Mouse (Mus musculus) heart, embryonic 16.5 days (tissue): ENCODE measurements around the gene Gnptg. TPM values are rescaled to one million over a fixed set of nuclear protein-coding genes. Genes with fewer than 3 reads are reported as not detected.
"Not testable (repeated sequence)": the region's sequence is repeated elsewhere in the genome, so short reads cannot be mapped to it uniquely, and the experiment has no call there.

Experiments
- ATAC-seq: fragments of 200-750 bp; cut with Nextera tagmentation; replicated peaks from 2 replicates; pipeline ENCODE4 v1.8.0; 2017; ENCODE audit warnings: moderate number of reproducible peaks; ENCODE audit not compliant: insufficient read depth, low FRiP score; ENCODE audit errors: extremely low read depth
- H3K27ac ChIP-seq: fragments of 300-500 bp; sonication (generic); 2 replicates; pipeline ENCODE4 v1.5.1; 2014; ENCODE audit warnings: mild to moderate bottlenecking, low read length, control low read depth, moderate library complexity
- H3K27me3 ChIP-seq: fragments of 300-500 bp; sonication (generic); 2 replicates; pipeline ENCODE4 v1.6.1; 2014; ENCODE audit warnings: low read length, mixed read lengths; ENCODE audit not compliant: control insufficient read depth, insufficient read depth
- H3K36me3 ChIP-seq: fragments of 300-500 bp; sonication (generic); 2 replicates; pipeline ENCODE4 v1.6.1; 2014; ENCODE audit not compliant: control insufficient read depth, insufficient read depth
- H3K4me1 ChIP-seq: fragments of 300-500 bp; sonication (generic); 2 replicates; pipeline ENCODE4 v1.6.1; 2014; ENCODE audit warnings: low read length, mixed read lengths; ENCODE audit not compliant: control insufficient read depth, insufficient read depth
- H3K4me2 ChIP-seq: fragments of 300-500 bp; sonication (generic); 2 replicates; pipeline ENCODE4 v1.6.1; 2014; ENCODE audit warnings: low read depth, mild to moderate bottlenecking, control low read depth, low read length
- H3K4me3 ChIP-seq: fragments of 300-500 bp; sonication (generic); 2 replicates; pipeline ENCODE4 v1.5.1; 2014; ENCODE audit warnings: mild to moderate bottlenecking, control low read depth, low read length
- H3K9ac ChIP-seq: fragments of 300-500 bp; sonication (generic); 2 replicates; pipeline ENCODE4 v1.6.1; 2014; ENCODE audit warnings: low read length, control low read depth
- H3K9me3 ChIP-seq: fragments of 300-500 bp; sonication (generic); replicated peaks from 2 replicates; pipeline ENCODE4 v1.6.1; 2016; ENCODE audit warnings: low read length; ENCODE audit not compliant: control insufficient read depth
- WGBS: fragments of 180-500 bp; shearing (Covaris S2); extraction: QIAGEN DNeasy Blood & Tissue Kit; methylation state at CpG from one replicate; pipeline ENCODE4 v1.1.7; 2014; 5-methylcytosine and 5-hydroxymethylcytosine counted together
- polyA plus RNA-seq: library from polyadenylated mRNA; unstranded; fragments of >200 nt; fragmentation: Nextera tagmentation; extraction: Ambion mirVana; gene quantifications from 2 replicates; pipeline ENCODE4 v1.2.1, GENCODE M21; 2015

Gnptg gene
- polyA plus RNA-seq, 1 experiment from 2014 or later: 23.8 TPM

DNA sequence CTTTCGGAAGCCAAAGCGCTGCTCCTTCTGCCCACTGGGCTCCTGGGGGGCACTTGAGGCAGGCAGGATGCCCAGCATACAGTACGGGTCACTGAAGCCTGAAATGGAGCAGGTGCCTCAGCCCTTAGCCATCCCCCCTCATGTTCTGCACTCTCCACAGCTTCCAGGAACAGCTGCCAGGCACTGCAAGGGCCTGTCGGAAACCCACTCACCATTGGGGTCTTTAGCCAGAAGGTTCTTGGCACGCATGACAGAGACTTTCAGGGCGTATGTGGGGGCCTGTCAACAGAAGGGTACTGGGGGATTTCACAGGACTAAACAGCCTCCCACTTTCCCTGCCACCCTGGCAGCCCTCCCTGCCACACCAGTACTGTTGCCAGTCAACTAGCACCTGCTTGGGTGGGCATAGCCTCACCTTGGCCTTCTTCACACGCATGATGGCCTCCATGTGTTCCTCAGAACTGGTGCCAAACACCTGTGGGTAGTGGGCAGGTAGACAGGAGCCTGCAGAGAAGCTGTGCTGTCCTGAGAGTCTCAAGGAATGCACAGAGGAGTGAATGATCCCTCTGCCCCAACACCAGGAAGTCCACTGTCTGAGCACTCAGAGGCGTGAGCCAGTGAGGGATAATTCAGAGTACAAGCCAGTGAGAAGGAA, 10.4 kb upstream of the Gnptg start:
- WGBS: 75% methylated on average over 8 of the region's 8 CpGs
- no peak for ATAC-seq
- Histone ChIP-seq H3K27me3 (peaks cover 29% of the 10 kb centered on the region), H3K9ac (no peak overlapping the region), H3K9me3 (no peaks in the 10 kb centered on the region), H3K4me2 (no peak overlapping the region), H3K36me3 (no peaks in the 10 kb centered on the region), H3K27ac (no peak overlapping the region), H3K4me1 (no peaks in the 10 kb centered on the region), H3K4me3 (no peak overlapping the region)

- Histone ChIP-seq H3K9me3 (no peaks in the 10 kb centered on the region), H3K27ac (no peak overlapping the region), H3K4me1 (no peaks in the 10 kb centered on the region), H3K4me3 (no peak overlapping the region; the same call in 1 of the 2 replicates), H3K4me2 (peak overlapping the region; percentile 15; the same call in 1 of the 2 replicates), H3K36me3 (peaks cover 7% of the 10 kb centered on the region), H3K9ac (no peak overlapping the region), H3K27me3 (peaks cover 12% of the 10 kb centered on the region; the same call in 1 of the 2 replicates)
- 62% methylated on average over 18 of the region's 18 CpGs for WGBS
- ATAC-seq: no peak
Measured at GRCm38 (mm10) chr17:25248033-25248750, 8.3 kb upstream of the Gnptg start.

- peaks cover 12% of the 10 kb centered on the region for H3K4me1 ChIP-seq
- no peak overlapping the region for H3K9ac ChIP-seq
- H3K4me2 ChIP-seq: no peak overlapping the region
- no peak for ATAC-seq
- WGBS: 84% methylated on average over 16 of the region's 16 CpGs
- H3K4me3 ChIP-seq: no peak overlapping the region
- 0 out of 2 replicates have a peak, but pooled peaks cover 7% of the 10 kb centered on the region for H3K27me3 ChIP-seq
- no peak overlapping the region for H3K27ac ChIP-seq
- no peaks in the 10 kb centered on the region for H3K9me3 ChIP-seq
- H3K36me3 ChIP-seq: peaks cover 17% of the 10 kb centered on the region
Measured at GRCm38 (mm10) chr17:25244239-25244638, 4.3 kb upstream of the Gnptg start.

- no peak for ATAC-seq
- Histone ChIP-seq H3K4me3 (no peak overlapping the region), H3K4me2 (no peak overlapping the region), H3K9me3 (no peaks in the 10 kb centered on the region), H3K27ac (no peak overlapping the region), H3K27me3 (0 out of 2 replicates have a peak, but pooled peaks cover 5% of the 10 kb centered on the region), H3K9ac (no peak overlapping the region), H3K36me3 (peaks cover 17% of the 10 kb centered on the region), H3K4me1 (peaks cover 14% of the 10 kb centered on the region)
- WGBS: 88% methylated on average over 11 of the region's 11 CpGs
Measured at GRCm38 (mm10) chr17:25243131-25243780, 3.3 kb upstream of the Gnptg start.

GRCm38 (mm10) chr17:25235635-25236034, 4.3 kb downstream of the Gnptg start:
- H3K9ac ChIP-seq: no peak overlapping the region
- no peak for ATAC-seq
- H3K36me3 ChIP-seq: peaks cover 17% of the 10 kb centered on the region
- H3K9me3 ChIP-seq: no peaks in the 10 kb centered on the region
- H3K27ac ChIP-seq: no peak overlapping the region
- no peak overlapping the region for H3K4me2 ChIP-seq
- peaks cover 6% of the 10 kb centered on the region for H3K4me1 ChIP-seq
- no peak overlapping the region for H3K4me3 ChIP-seq
- H3K27me3 ChIP-seq: no peaks in the 10 kb centered on the region
- WGBS: 77% methylated on average over 9 of the region's 9 CpGs

DNA sequence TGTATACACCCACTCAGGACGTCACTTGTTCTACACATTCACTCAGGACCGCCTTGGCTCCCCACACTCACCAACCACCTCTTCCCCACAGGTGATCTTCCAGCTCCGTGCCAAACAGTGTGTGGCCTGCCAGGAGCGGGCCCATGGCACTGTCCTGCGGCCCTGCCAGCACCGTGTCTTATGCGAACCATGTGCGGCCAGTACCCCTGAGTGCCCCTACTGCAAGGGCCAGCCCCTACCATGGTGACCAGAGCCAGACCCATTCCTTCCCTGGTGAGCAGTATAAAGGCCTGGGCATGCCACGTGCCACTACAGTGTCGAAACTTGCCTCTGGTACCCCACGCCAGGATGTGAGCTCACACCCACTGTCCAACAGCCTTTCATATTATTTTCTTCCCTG, 8.3 kb downstream of the Gnptg start:
- ATAC-seq: 0 out of 2 replicates have a peak, but pooled peaks have one; percentile 12
- WGBS: 94% methylated on average over 5 of the region's 11 CpGs
- not testable (repeated sequence) for H3K27ac ChIP-seq, H3K9me3 ChIP-seq, H3K4me1 ChIP-seq, H3K27me3 ChIP-seq, H3K4me3 ChIP-seq, H3K4me2 ChIP-seq, H3K9ac ChIP-seq
- H3K36me3 ChIP-seq: peaks cover 27% of the 10 kb centered on the region

DNA sequence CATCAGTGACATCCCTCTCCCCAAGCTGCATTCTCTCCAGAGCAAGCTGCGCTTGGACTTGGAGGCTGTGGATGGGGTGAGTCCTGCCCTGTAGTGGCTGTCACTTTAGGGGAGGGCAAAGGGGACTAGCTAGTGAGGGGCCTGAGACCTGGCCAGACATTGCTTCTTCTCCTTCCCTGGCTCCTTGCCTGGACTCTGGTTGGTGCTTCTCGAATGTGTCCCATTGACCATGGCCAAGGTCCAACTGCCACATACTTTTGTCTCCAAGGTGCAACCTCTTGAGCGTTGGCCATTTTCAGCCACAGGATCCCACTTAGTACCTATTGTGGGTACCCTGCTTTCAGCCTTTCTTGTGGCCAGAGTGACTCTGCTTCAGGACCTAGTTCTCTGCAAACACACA, 9.2 kb downstream of the Gnptg start:
- ATAC-seq: no peak
- Histone ChIP-seq H3K4me3 (no peak overlapping the region), H3K27me3 (no peaks in the 10 kb centered on the region), H3K4me2 (no peak overlapping the region), H3K9me3 (no peaks in the 10 kb centered on the region), H3K27ac (no peak overlapping the region), H3K9ac (no peak overlapping the region), H3K4me1 (no peaks in the 10 kb centered on the region), H3K36me3 (peaks cover 25% of the 10 kb centered on the region)
- WGBS: 82% methylated on average over 3 of the region's 3 CpGs

DNA sequence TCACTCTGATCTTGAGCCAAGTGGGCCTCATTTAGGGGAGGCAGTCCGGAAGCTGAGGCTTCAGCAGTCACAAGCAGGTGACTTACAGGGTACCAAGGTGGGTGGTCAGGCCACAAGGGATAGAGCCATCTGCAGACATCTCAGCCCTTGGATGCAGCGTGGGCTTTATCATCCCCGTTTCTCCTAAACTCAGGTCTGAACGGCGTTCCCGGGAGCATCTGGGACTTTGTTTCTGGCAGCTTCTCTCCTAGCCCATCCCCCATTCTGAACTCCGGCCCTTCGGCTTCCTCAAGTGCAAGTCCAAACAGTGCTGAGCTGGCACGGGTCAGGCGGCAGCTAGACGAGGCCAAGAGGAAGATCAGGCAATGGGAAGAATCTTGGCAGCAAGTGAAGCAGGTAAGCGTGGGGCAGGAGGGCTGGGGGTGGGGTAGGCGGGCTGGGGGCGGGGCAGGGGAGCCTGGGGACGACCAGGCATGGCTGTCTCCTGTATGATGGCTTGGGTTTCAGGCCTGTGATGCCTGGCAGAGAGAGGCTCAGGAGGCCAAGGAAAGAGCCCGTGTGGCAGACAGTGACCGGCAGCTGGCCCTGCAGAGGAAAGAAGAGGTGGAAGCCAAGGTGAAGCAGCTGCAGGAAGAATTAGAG, 9.8 kb downstream of the Gnptg start:
- not testable (repeated sequence) for H3K9me3 ChIP-seq, H3K27me3 ChIP-seq, H3K4me3 ChIP-seq, H3K27ac ChIP-seq, H3K4me2 ChIP-seq, H3K4me1 ChIP-seq, H3K9ac ChIP-seq
- 69% methylated on average over 15 of the region's 17 CpGs for WGBS
- H3K36me3 ChIP-seq: peaks cover 20% of the 10 kb centered on the region
- peak; percentile 62; the same call in 1 of the 2 replicates for ATAC-seq
